Mouse (Mus musculus) MEL (cell line): ENCODE data around the gene Msx2. TPM values are rescaled to one million over a fixed set of nuclear protein-coding genes. Genes with fewer than 3 reads are reported as not detected.

Source experiments
- DNase-seq: peaks from one replicate; pipeline ENCODE4 v3.0.0; 2011; ENCODE audit warnings: low read depth, low spot score
- H3K27ac ChIP-seq: 2 replicates; pipeline ENCODE4 v1.5.1; 2012; ENCODE audit warnings: low read depth, mild to moderate bottlenecking, control low read depth, low read length, moderate library complexity; ENCODE audit not compliant: control insufficient read depth
- H3K27me3 ChIP-seq, 2 experiments: fragments of 150-350 bp in 1 of 2; sonication (generic) in 1 of 2; 2 replicates each; pipeline ENCODE4 v1.6.1; 2012; ENCODE audit warnings: low read length in 2 of 2, mild to moderate bottlenecking in 2 of 2, improper control_type of control experiment in 1 of 2, moderate library complexity in 1 of 2; ENCODE audit not compliant: insufficient read depth in 2 of 2, control insufficient read depth in 1 of 2
- H3K36me3 ChIP-seq, 2 experiments: 2 replicates each; pipeline ENCODE4 v1.6.1; 2012 to 2014; ENCODE audit warnings: low read length in 2 of 2, improper control_type of control experiment in 1 of 2, inconsistent platforms in 1 of 2, mild to moderate bottlenecking in 1 of 2; ENCODE audit not compliant: insufficient read depth in 2 of 2, control insufficient read depth in 1 of 2
- H3K4me1 ChIP-seq, 2 experiments: fragments of 150-350 bp in 1 of 2; sonication (generic) in 1 of 2; 2 replicates each; pipeline ENCODE4 v1.6.1; 2012; ENCODE audit warnings: low read length in 2 of 2, improper control_type of control experiment in 1 of 2, mild to moderate bottlenecking in 1 of 2; ENCODE audit not compliant: insufficient read depth in 2 of 2, control insufficient read depth in 1 of 2
- H3K4me3 ChIP-seq, 2 experiments: fragments of 150-350 bp in 1 of 2; sonication (generic) in 1 of 2; 2 replicates each; pipeline ENCODE4 v1.5.1; 2012; ENCODE audit warnings: low read depth in 2 of 2, low read length in 2 of 2, mild to moderate bottlenecking in 2 of 2, moderate library complexity in 2 of 2, control low read depth in 1 of 2, improper control_type of control experiment in 1 of 2; ENCODE audit not compliant: control insufficient read depth in 1 of 2, insufficient read depth in 1 of 2
- H3K79me2 ChIP-seq: 2 replicates; pipeline ENCODE4 v1.6.1; 2012; ENCODE audit warnings: mild to moderate bottlenecking, low read length, moderate library complexity; ENCODE audit not compliant: control insufficient read depth, poor library complexity, insufficient read depth
- H3K9ac ChIP-seq: 2 replicates; pipeline ENCODE4 v1.6.1; 2012; ENCODE audit warnings: low read depth, mild to moderate bottlenecking, control low read depth, low read length, moderate library complexity; ENCODE audit not compliant: control insufficient read depth, poor library complexity, severe bottlenecking
- H3K9me3 ChIP-seq: fragments of 150-350 bp; sonication (generic); replicated peaks from 2 replicates; pipeline ENCODE4 v1.6.1; 2012; ENCODE audit warnings: mild to moderate bottlenecking, low read length, improper control_type of control experiment, moderate library complexity; ENCODE audit not compliant: insufficient read depth
- E2F4 ChIP-seq: IDR thresholded peaks from 2 replicates; pipeline ENCODE4 v1.6.1; 2011; ENCODE audit warnings: low read depth, low read length, improper control_type of control experiment, borderline replicate concordance
- GABPA ChIP-seq: IDR thresholded peaks from 2 replicates; pipeline ENCODE4 v1.6.1; 2012; ENCODE audit warnings: low read depth, mild to moderate bottlenecking, inconsistent platforms, low read length, improper control_type of control experiment, moderate library complexity
- KAT2A ChIP-seq: conservative IDR thresholded peaks from 2 replicates; pipeline ENCODE4 v1.6.1; 2012; ENCODE audit warnings: low read depth, low read length, improper control_type of control experiment, inconsistent platforms
- MAX ChIP-seq: IDR thresholded peaks from 2 replicates; pipeline ENCODE4 v1.6.1; 2011; ENCODE audit warnings: low read length, improper control_type of control experiment
- MAZ ChIP-seq: IDR thresholded peaks from 2 replicates; pipeline ENCODE4 v1.6.1; 2012; ENCODE audit warnings: low read depth, mild to moderate bottlenecking, inconsistent platforms, low read length, improper control_type of control experiment
- polyA plus RNA-seq, 2 experiments: library from polyadenylated mRNA; stranded (reverse) in 1 of 2; unstranded in 1 of 2; fragments of >175 nt in 1 of 2; fragments of >200 nt in 1 of 2; gene quantifications; 2 replicates each; pipeline versions ENCODE4 v1.2.1 to v1.2.4; 2012; ENCODE audit warnings: low replicate concordance in 2 of 2, low read depth in 1 of 2; ENCODE audit not compliant: insufficient read length in 2 of 2, insufficient read depth in 1 of 2, missing spikeins in 1 of 2
- total RNA-seq: library from RNA; depleted of rRNA; stranded (reverse); fragments of 300-350 nt; gene quantifications from 2 replicates; pipeline ENCODE4 v1.2.3, GENCODE M21; 2012; rRNA removed

Gene Msx2
- total and polyA plus RNA-seq, 3 experiments, result not detected

DNA sequence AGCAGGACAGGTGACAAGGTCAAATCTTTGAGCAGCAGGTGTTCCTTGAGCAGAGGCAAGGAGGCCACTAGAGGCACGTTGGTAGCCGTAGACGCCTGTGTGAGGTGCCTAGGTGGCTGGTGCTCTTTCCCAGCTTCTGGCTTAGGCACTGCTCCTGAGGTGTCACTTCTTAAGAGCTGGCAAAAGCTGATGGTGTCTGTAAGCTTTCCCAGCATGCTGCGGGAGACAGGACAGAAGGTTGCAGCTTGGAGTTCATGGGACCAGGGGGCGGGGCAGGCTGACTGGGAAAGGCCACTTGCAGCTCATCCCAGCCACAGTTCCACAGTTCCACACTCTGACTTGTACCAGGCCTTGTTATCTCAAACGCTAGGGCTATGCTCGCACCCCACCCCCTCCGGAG is 53.2 kb downstream of the Msx2 start (continued):
- TF ChIP-seq MAZ, result no peak
- TF ChIP-seq, all 39 proteins: peak for 0

DNA sequence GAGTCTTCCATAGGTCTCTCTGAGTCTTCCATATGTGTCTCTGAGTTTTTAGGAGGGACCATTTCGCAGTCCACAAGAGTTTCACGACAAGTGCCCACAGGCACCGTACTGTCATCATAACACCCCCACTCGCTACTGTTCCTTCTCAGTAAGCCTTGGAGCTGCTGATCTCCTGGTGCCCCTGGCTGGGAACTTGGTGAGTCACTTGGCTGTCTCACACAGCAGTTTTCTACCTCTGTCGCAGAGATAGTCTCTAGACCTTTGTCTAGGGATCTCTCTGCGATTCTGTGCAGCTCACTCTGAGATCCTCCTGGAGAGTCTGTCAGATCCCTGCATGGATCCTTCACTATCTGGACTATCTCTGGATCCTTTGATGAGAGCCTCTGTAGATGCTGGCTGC is 55.2 kb downstream of the Msx2 start:
- no peak for DNase-seq
- Histone ChIP-seq H3K36me3 (no peaks in the 10 kb centered on the region), H3K27me3 (no peaks in the 10 kb centered on the region)

More for the DNA sequence above, 55.2 kb downstream of the Msx2 start:
- Histone ChIP-seq H3K9me3 (no peaks in the 10 kb centered on the region), H3K27ac (no peak overlapping the region), H3K9ac (no peak overlapping the region), H3K79me2 (no peaks in the 10 kb centered on the region), H3K4me1 (no peaks in the 10 kb centered on the region), H3K4me3 (no peak overlapping the region)
- TF ChIP-seq MAX (no peak), E2F4 (no peak), KAT2A (no peak), GABPA (no peak)

Other genes with a start within 250 kb of the Msx2 start
- not detected in 2 replicates for gene Ror2, start 186.9 kb downstream of the Msx2 start, total RNA-seq
- not detected for gene Ror2, start 186.9 kb downstream of the Msx2 start, polyA plus RNA-seq
- not detected in 2 replicates for gene Sptlc1, start 95.7 kb downstream of the Msx2 start, total RNA-seq
- gene Sptlc1, start 95.7 kb downstream of the Msx2 start, polyA plus RNA-seq, result not detected